Mouse (Mus musculus): ENCODE measurements around the gene Ftl1.

GRCm38 (mm10) chr7:45426556-45426955 lies 33.1 kb downstream of the Ftl1 start:
- TF ChIP-seq POLR2A (IDR thresholded peaks at IDR 0.05; ENCODE audit: borderline replicate concordance, insufficient read depth, low read length) (no peak), CTCF (IDR thresholded peaks at IDR 0.05; ENCODE audit: borderline replicate concordance, insufficient read depth, low read depth, low read length) (no peak)
